Mouse (Mus musculus) stomach, embryonic 16.5 days (tissue): ENCODE results near the gene Usp2. TPM values are rescaled to one million over a fixed set of nuclear protein-coding genes. Genes with fewer than 3 reads are reported as not detected.

Source experiments
- ATAC-seq: fragments of 200-750 bp; cut with Nextera tagmentation; 2 replicates; pipeline ENCODE4 v1.8.0; 2017; ENCODE audit warnings: moderate number of reproducible peaks, moderate TSS enrichment; ENCODE audit not compliant: insufficient read depth, low FRiP score
- H3K27ac ChIP-seq: fragments of 300-500 bp; sonication (generic); 2 replicates; pipeline ENCODE4 v1.5.1; 2014; ENCODE audit warnings: low read length
- H3K27me3 ChIP-seq: fragments of 300-500 bp; sonication (generic); 2 replicates; pipeline ENCODE4 v1.6.1; 2014; ENCODE audit warnings: low read length, control low read depth, mixed read lengths; ENCODE audit not compliant: control insufficient read depth, insufficient read depth
- H3K36me3 ChIP-seq: fragments of 300-500 bp; sonication (generic); 2 replicates; pipeline ENCODE4 v1.6.1; 2014; ENCODE audit warnings: low read length; ENCODE audit not compliant: control insufficient read depth, insufficient read depth
- H3K4me1 ChIP-seq: fragments of 300-500 bp; sonication (generic); 2 replicates; pipeline ENCODE4 v1.6.1; 2014; ENCODE audit warnings: low read length, control low read depth, mixed read lengths; ENCODE audit not compliant: control insufficient read depth, insufficient read depth
- H3K4me2 ChIP-seq: fragments of 300-500 bp; sonication (generic); 2 replicates; pipeline ENCODE4 v1.6.1; 2014; ENCODE audit warnings: low read depth, low read length, mixed read lengths
- H3K4me3 ChIP-seq: fragments of 300-500 bp; sonication (generic); replicated peaks from 2 replicates; pipeline ENCODE4 v1.5.1; 2014; ENCODE audit warnings: mild to moderate bottlenecking, low read length
- H3K9ac ChIP-seq: fragments of 300-500 bp; sonication (generic); 2 replicates; pipeline ENCODE4 v1.6.1; 2014; ENCODE audit warnings: low read length
- H3K9me3 ChIP-seq: fragments of 300-500 bp; sonication (generic); replicated peaks from 2 replicates; pipeline ENCODE4 v1.6.1; 2016; ENCODE audit warnings: low read length, control low read depth; ENCODE audit not compliant: control insufficient read depth
- WGBS: fragments of 180-500 bp; shearing (Covaris S2); extraction: QIAGEN DNeasy Blood & Tissue Kit; methylation state at CpG from one replicate; pipeline ENCODE4 v1.1.7; 2014; 5-methylcytosine and 5-hydroxymethylcytosine counted together
- polyA plus RNA-seq: library from polyadenylated mRNA; unstranded; fragments of >200 nt; fragmentation: Nextera tagmentation; extraction: Ambion mirVana; gene quantifications from 2 replicates; pipeline ENCODE4 v1.2.1, GENCODE M21; 2015

Gene Usp2
- polyA plus RNA-seq, 1 experiment from 2014 or later = 21.5 TPM

DNA sequence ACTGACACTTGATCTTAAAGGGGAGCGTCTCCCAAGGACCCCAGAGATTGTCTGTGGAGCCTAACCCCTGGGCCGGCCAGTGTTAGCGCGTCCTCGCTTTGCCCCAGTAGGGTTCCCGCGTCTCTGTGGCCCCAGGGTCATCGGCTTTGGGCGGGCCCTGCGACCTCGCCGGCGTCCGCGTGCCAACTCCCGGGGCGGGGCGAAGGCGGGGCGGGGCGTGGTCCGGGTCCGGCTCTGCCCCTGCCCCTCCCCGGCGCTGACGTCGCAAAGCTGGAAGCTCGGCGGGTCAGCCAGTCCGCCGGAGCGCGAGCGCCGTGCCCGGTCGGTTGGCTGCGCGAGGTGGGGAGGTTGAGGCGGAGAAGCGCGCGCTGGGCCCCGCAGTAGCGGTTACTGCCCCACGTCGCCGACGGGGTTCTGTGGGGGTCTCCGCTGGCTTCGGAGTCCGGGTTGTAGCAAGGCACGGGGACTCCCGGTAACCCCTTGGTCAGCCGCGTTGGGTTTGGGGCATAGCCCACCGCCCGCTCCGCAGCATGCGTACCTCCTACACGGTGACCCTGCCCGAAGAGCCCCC lies 17.9 kb downstream of the Usp2 start:
- under 1% methylated on average over 62 of the region's 62 CpGs for WGBS
- Histone ChIP-seq H3K27me3 (no peaks in the 10 kb centered on the region), H3K27ac (no peak overlapping the region), H3K36me3 (no peaks in the 10 kb centered on the region), H3K4me1 (peaks cover 52% of the 10 kb centered on the region), H3K4me2 (peak overlapping the region; percentile 88), H3K9me3 (no peaks in the 10 kb centered on the region), H3K9ac (peak overlapping the region; percentile 73), H3K4me3 (peak overlapping the region; percentile 52)
- ATAC-seq = peak; percentile 85

GRCm38 (mm10) chr9:44085276-44085675 lies 18.5 kb downstream of the Usp2 start:
- H3K27ac ChIP-seq = no peak overlapping the region
- ATAC-seq = no peak

DNA sequence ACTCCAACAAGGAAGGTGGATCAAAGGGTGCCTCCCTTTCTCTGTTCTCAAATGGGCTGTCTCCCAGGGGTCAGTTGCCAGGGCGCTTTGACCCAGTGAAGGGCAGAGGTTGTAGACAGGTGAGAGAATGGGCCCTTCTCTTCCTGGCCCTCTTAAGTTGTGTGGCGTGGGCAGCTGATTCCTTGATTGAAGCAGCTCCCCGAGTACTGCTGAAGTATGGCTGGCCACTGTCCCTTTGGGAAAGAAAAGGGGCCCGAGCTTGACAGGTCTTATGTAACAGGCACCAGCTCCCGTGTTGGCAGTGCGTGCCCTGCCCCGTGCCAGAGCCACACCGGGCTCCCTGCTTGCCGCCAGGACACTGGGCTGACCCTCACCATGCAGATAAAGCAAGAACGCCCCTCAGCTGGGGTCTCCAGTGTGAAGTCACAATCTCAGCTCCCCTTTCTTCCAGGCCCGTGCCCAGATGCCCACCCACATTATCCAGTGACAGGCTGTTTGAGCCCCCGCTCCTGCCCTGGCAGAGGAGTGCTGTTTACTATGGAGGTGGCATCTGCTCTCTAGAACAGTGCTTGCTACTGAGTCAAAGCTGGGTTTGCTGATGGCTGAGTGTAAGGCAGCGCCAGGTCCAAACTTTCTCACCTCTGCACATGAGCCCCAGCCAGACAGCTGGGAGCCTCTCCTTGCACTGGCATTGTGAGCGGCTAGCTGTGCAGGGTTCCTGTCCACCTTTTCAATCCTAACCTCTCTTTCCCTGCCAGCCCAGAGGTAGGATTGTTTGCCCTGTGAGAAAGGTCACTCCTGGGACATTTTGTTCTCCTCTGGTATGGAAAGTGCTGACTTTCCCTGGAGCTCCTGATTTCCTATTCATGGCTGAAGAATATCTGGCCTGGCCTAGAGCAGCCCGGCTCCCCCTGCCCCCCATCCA lies 19.2 kb downstream of the Usp2 start:
- H3K9me3 ChIP-seq = no peaks in the 10 kb centered on the region
- H3K4me3 ChIP-seq = peak overlapping the region; percentile 52
- peaks cover 43% of the 10 kb centered on the region for H3K4me1 ChIP-seq
- no peaks in the 10 kb centered on the region for H3K36me3 ChIP-seq
- peak overlapping the region; percentile 88 for H3K4me2 ChIP-seq
- no peak overlapping the region for H3K27ac ChIP-seq
- no peak for ATAC-seq
- H3K9ac ChIP-seq = no peak overlapping the region
- WGBS = 69% methylated on average over 15 of the region's 15 CpGs
- H3K27me3 ChIP-seq = no peaks in the 10 kb centered on the region

More at GRCm38 (mm10) chr9:44085276-44085675, 18.5 kb downstream of the Usp2 start:
- Histone ChIP-seq H3K9ac (peak overlapping the region; percentile 73), H3K9me3 (no peaks in the 10 kb centered on the region), H3K27me3 (no peaks in the 10 kb centered on the region), H3K4me3 (peak overlapping the region; percentile 52), H3K36me3 (no peaks in the 10 kb centered on the region), H3K4me1 (peaks cover 50% of the 10 kb centered on the region), H3K4me2 (peak overlapping the region; percentile 88)
- 5% methylated on average over 10 of the region's 10 CpGs for WGBS

GRCm38 (mm10) chr9:44086960-44087359 lies 20.1 kb downstream of the Usp2 start:
- no peak for ATAC-seq

DNA sequence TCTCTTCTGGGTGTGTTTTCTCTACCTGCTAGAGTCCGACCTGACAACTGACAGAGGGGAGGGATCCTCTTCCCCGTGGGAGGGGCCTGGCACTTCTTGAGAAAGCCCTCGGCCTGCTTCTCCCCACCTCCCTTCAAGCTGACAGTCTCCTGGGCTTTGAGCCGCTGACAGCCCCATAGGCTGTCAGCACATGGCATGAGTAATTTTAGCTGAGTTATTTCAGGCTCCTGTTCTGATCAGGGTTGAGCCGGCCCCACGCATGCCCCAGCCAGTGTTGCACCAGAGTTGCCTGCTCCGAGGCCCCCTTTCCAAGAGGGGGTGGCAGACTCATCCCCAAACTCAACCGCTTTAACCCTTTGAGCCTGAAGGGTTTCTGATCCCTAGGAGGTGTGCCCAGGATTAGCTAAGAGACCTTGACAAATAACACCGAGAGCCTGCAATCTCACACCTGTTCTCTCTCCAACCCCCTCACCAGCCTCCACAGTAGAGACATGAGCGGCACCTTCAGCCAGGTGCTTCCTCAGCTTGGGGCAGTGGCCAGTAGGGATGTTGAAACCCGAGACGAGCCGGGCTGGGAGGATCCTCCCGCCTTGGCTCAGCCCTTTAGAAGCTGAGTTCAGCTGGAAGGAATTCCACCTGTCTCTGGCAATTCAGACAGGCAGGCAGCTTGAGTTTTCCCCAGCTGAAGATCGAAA lies 21.1 kb downstream of the Usp2 start:
- Histone ChIP-seq H3K4me2 (peak overlapping the region; percentile 21; the same call in 1 of the 2 replicates), H3K27me3 (no peaks in the 10 kb centered on the region), H3K4me3 (no peak overlapping the region), H3K36me3 (no peaks in the 10 kb centered on the region), H3K9me3 (no peaks in the 10 kb centered on the region), H3K4me1 (peaks cover 43% of the 10 kb centered on the region), H3K9ac (no peak overlapping the region), H3K27ac (no peak overlapping the region)
- 11% methylated on average over 15 of the region's 15 CpGs for WGBS
- ATAC-seq = no peak

More at GRCm38 (mm10) chr9:44086960-44087359, 20.1 kb downstream of the Usp2 start:
- Histone ChIP-seq H3K4me1 (peaks cover 43% of the 10 kb centered on the region), H3K9me3 (no peaks in the 10 kb centered on the region), H3K27me3 (no peaks in the 10 kb centered on the region), H3K4me3 (no peak overlapping the region), H3K27ac (no peak overlapping the region), H3K4me2 (no peak overlapping the region), H3K9ac (no peak overlapping the region), H3K36me3 (no peaks in the 10 kb centered on the region)
- 52% methylated on average over 10 of the region's 10 CpGs for WGBS

- no peak for ATAC-seq
- H3K27ac ChIP-seq = no peak overlapping the region
Measured at GRCm38 (mm10) chr9:44088877-44089608, 22.2 kb downstream of the Usp2 start.

DNA sequence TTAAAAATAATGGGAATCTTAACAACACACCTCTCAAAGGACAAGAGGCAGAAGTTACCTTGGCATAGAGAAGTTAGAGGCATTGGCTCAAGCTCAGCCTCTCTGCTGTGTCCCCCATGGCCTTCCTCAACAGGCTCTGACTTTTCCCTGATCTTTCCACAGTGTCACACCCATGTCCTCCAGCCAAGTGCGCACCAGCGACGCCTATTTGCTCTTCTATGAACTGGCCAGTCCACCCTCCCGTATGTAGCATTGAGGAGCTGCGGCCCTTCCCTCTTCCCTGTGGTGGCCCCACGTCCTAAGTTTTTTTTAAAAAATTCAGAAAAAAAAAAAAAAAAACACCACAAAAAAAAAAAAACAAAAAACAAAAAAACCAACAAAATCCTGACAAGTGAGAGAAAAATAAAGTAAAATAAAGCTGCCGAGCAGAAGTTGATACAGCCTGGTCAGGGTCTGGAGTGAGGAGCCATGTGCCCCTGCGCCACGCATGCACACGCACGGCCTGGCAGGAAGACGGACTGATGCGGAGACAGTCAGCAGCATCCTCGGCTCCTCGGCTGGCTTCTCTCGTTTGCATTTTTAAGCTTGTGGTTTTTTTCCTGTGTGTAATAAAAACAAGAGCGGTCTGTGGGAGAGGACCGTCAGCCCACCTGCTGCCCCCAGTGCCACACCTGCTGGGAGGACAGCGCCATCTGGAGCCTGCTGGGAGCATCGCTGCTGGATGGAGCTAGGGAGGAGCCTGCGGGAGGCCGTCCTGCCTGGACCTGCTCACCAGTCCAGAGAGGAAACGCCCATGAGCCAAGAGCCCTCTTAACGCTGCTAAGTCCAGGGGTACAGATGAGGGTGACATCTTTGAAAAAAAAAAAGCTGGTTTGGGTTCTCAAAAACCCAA lies 27.0 kb downstream of the Usp2 start:
- Histone ChIP-seq H3K4me3 (no peak overlapping the region), H3K9me3 (no peaks in the 10 kb centered on the region), H3K36me3 (no peaks in the 10 kb centered on the region), H3K27me3 (no peaks in the 10 kb centered on the region), H3K4me2 (no peak overlapping the region), H3K4me1 (peaks cover 14% of the 10 kb centered on the region), H3K27ac (no peak overlapping the region), H3K9ac (no peak overlapping the region)
- ATAC-seq = peak; percentile 79; the same call in 1 of the 2 replicates
- 38% methylated on average over 24 of the region's 24 CpGs for WGBS

More at GRCm38 (mm10) chr9:44088877-44089608, 22.2 kb downstream of the Usp2 start:
- Histone ChIP-seq H3K9me3 (no peaks in the 10 kb centered on the region), H3K4me3 (no peak overlapping the region), H3K4me2 (no peak overlapping the region), H3K27me3 (no peaks in the 10 kb centered on the region), H3K36me3 (no peaks in the 10 kb centered on the region), H3K9ac (no peak overlapping the region), H3K4me1 (peaks cover 37% of the 10 kb centered on the region)
- 56% methylated on average over 12 of the region's 12 CpGs for WGBS

GRCm38 (mm10) chr9:44094737-44095136 lies 27.9 kb downstream of the Usp2 start:
- H3K9ac ChIP-seq = no peak overlapping the region
- WGBS = 84% methylated on average over 3 of the region's 3 CpGs
- H3K27ac ChIP-seq = no peak overlapping the region
- H3K4me2 ChIP-seq = no peak overlapping the region
- no peaks in the 10 kb centered on the region for H3K27me3 ChIP-seq
- no peak for ATAC-seq
- H3K9me3 ChIP-seq = no peaks in the 10 kb centered on the region
- no peaks in the 10 kb centered on the region for H3K36me3 ChIP-seq
- peaks cover 8% of the 10 kb centered on the region for H3K4me1 ChIP-seq
- H3K4me3 ChIP-seq = no peak overlapping the region
